Comparison of ENCODE assay signal across 16 mouse cellular contexts in the genomic region with DNA sequence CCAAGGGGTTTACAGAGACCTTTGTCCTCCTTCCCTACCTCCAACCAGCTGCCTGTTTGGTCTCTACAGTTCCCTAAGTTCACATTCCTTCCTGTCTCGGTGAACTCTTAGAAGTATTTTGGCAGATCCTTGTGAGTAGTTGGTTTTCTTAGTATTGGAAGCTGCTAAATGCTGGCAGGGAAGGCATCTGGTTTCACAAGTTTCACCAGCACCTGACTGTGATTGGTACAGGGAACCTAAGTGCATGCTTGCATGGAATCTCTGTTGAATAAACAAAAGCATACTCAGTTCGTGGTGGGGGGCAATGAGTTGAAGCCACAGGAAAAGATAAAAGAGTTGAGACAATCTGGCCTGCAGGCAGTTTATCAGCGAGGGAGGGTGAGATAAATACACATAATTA. TPM values are rescaled to one million over a fixed set of nuclear protein-coding genes. Genes with fewer than 3 reads are reported as not detected.
DNase-seq lines count a peak whose midpoint lies in the region; ATAC-seq lines count a peak whose summit lies in the region.
"Had no signal": no experiment of that assay in that cellular context is flagged by ENCODE, and none has a peak within 500 bp of the region (broad histone marks: within the 10 kb centered on the region; RNA-seq: fewer than 3 reads in every experiment).

No protein-coding gene starts in this region.

- 3% methylated on average over 3 of the region's 3 CpGs for WGBS in embryonic facial prominence, embryonic 13.5 days
- 6% methylated on average over 3 of the region's 3 CpGs for WGBS in limb, embryonic 13.5 days
- 19% methylated on average over 3 of the region's 3 CpGs for WGBS in forebrain, embryonic 11.5 days

- H3K9ac ChIP-seq in embryonic facial prominence, embryonic 13.5 days: no peak overlapping the region
- no peak overlapping the region for H3K9ac ChIP-seq in limb, embryonic 13.5 days
- H3K9ac ChIP-seq in forebrain, embryonic 11.5 days (ENCODE audit: low read length): no peak overlapping the region
- H3K9ac ChIP-seq: forebrain, embryonic 12.5 days; liver, embryonic 12.5 days; midbrain, embryonic 15.5 days had no signal

- H3K4me2 ChIP-seq in embryonic facial prominence, embryonic 13.5 days: peak overlapping the region; percentile 30; the same call in 1 of the 2 replicates
- H3K4me2 ChIP-seq in limb, embryonic 13.5 days (replicated peaks): peak overlapping the region; percentile 4; the same call in 1 of the 2 replicates
- H3K4me2 ChIP-seq in forebrain, embryonic 11.5 days (ENCODE audit: low read depth, low read length, severe bottlenecking): no peak overlapping the region
- H3K4me2 ChIP-seq: forebrain, embryonic 12.5 days; liver, embryonic 12.5 days; midbrain, embryonic 15.5 days had no signal

- peak; percentile 21 for DNase-seq in kidney, adult 11 months
- no peak for DNase-seq in kidney, postnatal 10 days
- peak; percentile 52 for DNase-seq in Muller cell, postnatal 12 days (ENCODE audit: inconsistent ontology term)
- DNase-seq in natural killer cell, adult 2 months (ENCODE audit: low spot score in 2 of 2): no peak
- no peak for DNase-seq in ovary, adult 18-20 months (ENCODE audit: low spot score)
- DNase-seq in forebrain, embryonic 11.5 days (ENCODE audit: low spot score): no peak
- DNase-seq: adrenal gland, postnatal 36 days; cerebellum, adult 9-10 months; heart, adult 2 months; spleen, adult 18-20 months; thymus, postnatal 36 days had no signal

- H3K27ac ChIP-seq in embryonic facial prominence, embryonic 13.5 days: peak overlapping the region; percentile 44; the same call in 1 of the 2 replicates
- H3K27ac ChIP-seq in limb, embryonic 13.5 days: no peak overlapping the region
- no peak overlapping the region for H3K27ac ChIP-seq in forebrain, embryonic 11.5 days (ENCODE audit: low read depth, low read length)
- H3K27ac ChIP-seq: forebrain, embryonic 12.5 days; heart, adult 2 months; liver, embryonic 12.5 days; midbrain, embryonic 15.5 days had no signal

- no peaks in the 10 kb centered on the region for H3K36me3 ChIP-seq in embryonic facial prominence, embryonic 13.5 days
- no peaks in the 10 kb centered on the region for H3K36me3 ChIP-seq in limb, embryonic 13.5 days
- no peaks in the 10 kb centered on the region for H3K36me3 ChIP-seq in forebrain, embryonic 11.5 days (ENCODE audit: control insufficient read depth, insufficient read depth, low read length)
- H3K36me3 ChIP-seq: forebrain, embryonic 12.5 days; liver, embryonic 12.5 days; midbrain, embryonic 15.5 days had no signal

- H3K27me3 ChIP-seq in embryonic facial prominence, embryonic 13.5 days: no peaks in the 10 kb centered on the region
- H3K27me3 ChIP-seq in limb, embryonic 13.5 days: no peaks in the 10 kb centered on the region
- no peaks in the 10 kb centered on the region for H3K27me3 ChIP-seq in forebrain, embryonic 11.5 days (ENCODE audit: control insufficient read depth, insufficient read depth, low read length)
- H3K27me3 ChIP-seq: forebrain, embryonic 12.5 days; liver, embryonic 12.5 days; midbrain, embryonic 15.5 days had no signal

- H3K4me1 ChIP-seq in embryonic facial prominence, embryonic 13.5 days: 0 out of 2 replicates have a peak, but pooled peaks cover 14% of the 10 kb centered on the region
- peaks cover 30% of the 10 kb centered on the region for H3K4me1 ChIP-seq in limb, embryonic 13.5 days
- no peaks in the 10 kb centered on the region for H3K4me1 ChIP-seq in forebrain, embryonic 11.5 days (replicated peaks; ENCODE audit: control insufficient read depth, insufficient read depth, low read length)
- H3K4me1 ChIP-seq: forebrain, embryonic 12.5 days; liver, embryonic 12.5 days had no signal

- H3K9me3 ChIP-seq in embryonic facial prominence, embryonic 13.5 days: no peaks in the 10 kb centered on the region
- no peaks in the 10 kb centered on the region for H3K9me3 ChIP-seq in limb, embryonic 13.5 days
- H3K9me3 ChIP-seq in forebrain, embryonic 11.5 days (ENCODE audit: control insufficient read depth, low read length): no peaks in the 10 kb centered on the region
- H3K9me3 ChIP-seq: forebrain, embryonic 12.5 days; liver, embryonic 12.5 days; midbrain, embryonic 15.5 days had no signal

- no peak overlapping the region for H3K4me3 ChIP-seq in embryonic facial prominence, embryonic 13.5 days
- H3K4me3 ChIP-seq in limb, embryonic 13.5 days: no peak overlapping the region
- H3K4me3 ChIP-seq in forebrain, embryonic 11.5 days (ENCODE audit: low read depth, low read length): no peak overlapping the region
- H3K4me3 ChIP-seq: forebrain, embryonic 12.5 days; heart, adult 2 months; liver, embryonic 12.5 days; midbrain, embryonic 15.5 days had no signal

- no peak for ATAC-seq in embryonic facial prominence, embryonic 13.5 days (ENCODE audit: insufficient number of reproducible peaks, insufficient read depth, low FRiP score, low TSS enrichment, low read depth)
- no peak for ATAC-seq in limb, embryonic 13.5 days (ENCODE audit: low FRiP score, low read depth)
- no peak for ATAC-seq in forebrain, embryonic 11.5 days (replicated peaks; ENCODE audit: low FRiP score)
- ATAC-seq: liver, embryonic 12.5 days; midbrain, embryonic 15.5 days had no signal

RNA-seq across cellular contexts. Expression of gene Slc39a10, which starts 7.4 kb away (rescaled TPM):
- polyA plus RNA-seq in embryonic facial prominence, embryonic 13.5 days (2015; fragmentation: Nextera tagmentation; extraction: Ambion mirVana): 58.5 and 62.2 TPM in 2 replicates
- polyA plus RNA-seq in limb, embryonic 13.5 days (2015; fragmentation: Nextera tagmentation; extraction: Ambion mirVana): 44.3 and 50.5 TPM in 2 replicates
- 76.5 and 78.4 TPM in 2 replicates for polyA plus RNA-seq in forebrain, embryonic 11.5 days (2014; fragmentation: Nextera tagmentation; extraction: Ambion mirVana)

Comparison
In these comparisons a context has a peak if more than half of its experiments do, and no peak if none do; other contexts are left out.
1. DNase-seq: peak in kidney, adult 11 months (single experiment) and Muller cell, postnatal 12 days (single experiment); none in kidney, postnatal 10 days (single experiment), natural killer cell, adult 2 months (0 of 2), ovary, adult 18-20 months (single experiment) and forebrain, embryonic 11.5 days (single experiment).